Comparison of ENCODE assay signal across 8 mouse cellular contexts in genomic region chr5:24685366-24686093, GRCm38 (mm10). TPM values are rescaled to one million over a fixed set of nuclear protein-coding genes. Genes with fewer than 3 reads are reported as not detected.
A peak's percentile ranks its signal among the peaks of the same experiment; 100 is the strongest.
DNase-seq lines count a peak whose midpoint lies in the region; ATAC-seq lines count a peak whose summit lies in the region.

Gene Nub1 (plus strand): TSS chr5:24685532.

- H3K9me3 ChIP-seq in heart, embryonic 13.5 days = no peaks in the 10 kb centered on the region
- no peaks in the 10 kb centered on the region for H3K9me3 ChIP-seq in liver, embryonic 12.5 days (replicated peaks)
- no peaks in the 10 kb centered on the region for H3K9me3 ChIP-seq in stomach, embryonic 15.5 days

- H3K4me3 ChIP-seq in brown adipose tissue, adult 24 weeks (ENCODE audit: insufficient read depth, low read depth, low read length) = peak within 1 kb of the TSS; percentile 78
- peak within 1 kb of the TSS; percentile 92 for H3K4me3 ChIP-seq in heart, embryonic 13.5 days
- H3K4me3 ChIP-seq in liver, embryonic 12.5 days = peak within 1 kb of the TSS; percentile 84
- peak within 1 kb of the TSS; percentile 100 for H3K4me3 ChIP-seq in stomach, embryonic 15.5 days (replicated peaks)

- H3K27me3 ChIP-seq in heart, embryonic 13.5 days (replicated peaks) = no peaks in the 10 kb centered on the region
- H3K27me3 ChIP-seq in liver, embryonic 12.5 days (replicated peaks) = no peaks in the 10 kb centered on the region
- H3K27me3 ChIP-seq in stomach, embryonic 15.5 days (replicated peaks) = no peaks in the 10 kb centered on the region

- H3K4me1 ChIP-seq in brown adipose tissue, adult 24 weeks (ENCODE audit: control insufficient read depth, insufficient read depth, insufficient read length, low read length) = no peaks in the 10 kb centered on the region; the same call in 1 of the 2 replicates
- H3K4me1 ChIP-seq in heart, embryonic 13.5 days = peaks cover 25% of the 10 kb centered on the region
- H3K4me1 ChIP-seq in liver, embryonic 12.5 days = peaks cover 28% of the 10 kb centered on the region
- H3K4me1 ChIP-seq in stomach, embryonic 15.5 days = peaks cover 6% of the 10 kb centered on the region; the same call in 1 of the 2 replicates

- peak within 1 kb of the TSS; percentile 94 for H3K27ac ChIP-seq in brown adipose tissue, adult 24 weeks (replicated peaks; ENCODE audit: low read depth, low read length)
- H3K27ac ChIP-seq in heart, embryonic 13.5 days (replicated peaks) = peak within 1 kb of the TSS; percentile 99
- peak within 1 kb of the TSS; percentile 93 for H3K27ac ChIP-seq in liver, embryonic 12.5 days
- peak within 1 kb of the TSS; percentile 97 for H3K27ac ChIP-seq in stomach, embryonic 15.5 days

- 0% methylated on average over 53 of the region's 53 CpGs for WGBS in heart, embryonic 13.5 days
- whole genome bisulfite sequencing in liver, embryonic 12.5 days (ENCODE audit: insufficient replicate concordance) = 1% methylated on average over 53 of the region's 53 CpGs
- under 1% methylated on average over 53 of the region's 53 CpGs for WGBS in stomach, embryonic 15.5 days

- peak within 1 kb of the TSS; percentile 91 for H3K9ac ChIP-seq in heart, embryonic 13.5 days
- H3K9ac ChIP-seq in liver, embryonic 12.5 days = peak within 1 kb of the TSS; percentile 84
- H3K9ac ChIP-seq in stomach, embryonic 15.5 days = peak within 1 kb of the TSS; percentile 63

- peak; percentile 99 for DNase-seq in CD4-positive, CD25-positive, alpha-beta regulatory T cell, adult 2 months (ENCODE audit: low read depth, low spot score)
- peak; percentile 91 for DNase-seq in fat pad, adult 2 months (ENCODE audit: extremely low read depth, low read depth, low spot score)
- peak; percentile 100 for DNase-seq in kidney, postnatal 10 days
- DNase-seq in natural killer cell, adult 2 months (ENCODE audit: low spot score in 2 of 2) = peak; percentile 99

- H3K4me2 ChIP-seq in heart, embryonic 13.5 days = peak within 1 kb of the TSS; percentile 81
- peak within 1 kb of the TSS; percentile 74 for H3K4me2 ChIP-seq in liver, embryonic 12.5 days
- peak within 1 kb of the TSS; percentile 68 for H3K4me2 ChIP-seq in stomach, embryonic 15.5 days

- H3K36me3 ChIP-seq in heart, embryonic 13.5 days = peaks cover 17% of the 10 kb centered on the region
- peaks cover 18% of the 10 kb centered on the region for H3K36me3 ChIP-seq in liver, embryonic 12.5 days
- H3K36me3 ChIP-seq in stomach, embryonic 15.5 days = 0 out of 2 replicates have a peak, but pooled peaks cover 5% of the 10 kb centered on the region

- peak; percentile 97 for ATAC-seq in heart, embryonic 13.5 days (ENCODE audit: extremely low read depth, insufficient number of reproducible peaks, low FRiP score, low TSS enrichment)
- ATAC-seq in liver, embryonic 12.5 days = peak; percentile 95
- peak; percentile 98 for ATAC-seq in stomach, embryonic 15.5 days (ENCODE audit: insufficient read depth, low FRiP score, low read depth)

RNA-seq across cellular contexts. Expression of gene Nub1, which starts in this region (rescaled TPM):
- polyA plus RNA-seq in brown adipose tissue, adult 24 weeks (2012; ENCODE audit: insufficient read depth, insufficient read length, missing spikeins) = 20.3 and 26.1 TPM in 2 replicates
- 24.7 and 25.2 TPM in 2 replicates for polyA plus RNA-seq in heart, embryonic 13.5 days (2015; fragmentation: Nextera tagmentation; extraction: Ambion mirVana)
- 16.9 and 17.5 TPM in 2 replicates for polyA plus RNA-seq in liver, embryonic 12.5 days (2016; fragmentation: Nextera tagmentation; extraction: Ambion mirVana)
- polyA plus RNA-seq in stomach, embryonic 15.5 days (2015; fragmentation: Nextera tagmentation; extraction: Ambion mirVana) = 26.7 and 31.5 TPM in 2 replicates

Comparison
In these comparisons a context has a peak if more than half of its experiments do, and no peak if none do; other contexts are left out.
1. Peak in every context shown above with its lines: DNase-seq, ATAC-seq, H3K4me3 ChIP-seq and H3K27ac ChIP-seq.